Mouse (Mus musculus) heart, postnatal 10 days (tissue): ENCODE results near the gene Acoxl. TPM values are rescaled to one million over a fixed set of nuclear protein-coding genes. Genes with fewer than 3 reads are reported as not detected.

Experiments used
- DNase-seq, 2 experiments: peaks; one replicate each; pipeline ENCODE4 v3.0.0; 2021
- intact Hi-C: fragments of 180-260 bp; cut with DNase I; formaldehyde crosslinking; loops from one replicate; pipeline ENCODE4 v1.15.1; 2025
- total RNA-seq, 2 experiments: library from RNA; stranded (reverse); gene quantifications; 2 replicates each; pipeline ENCODE4 v1.2.3; 2021

The Acoxl gene
- total RNA-seq, 2 experiments from 2014 or later = 0.10 TPM; not detected in 1

DNA sequence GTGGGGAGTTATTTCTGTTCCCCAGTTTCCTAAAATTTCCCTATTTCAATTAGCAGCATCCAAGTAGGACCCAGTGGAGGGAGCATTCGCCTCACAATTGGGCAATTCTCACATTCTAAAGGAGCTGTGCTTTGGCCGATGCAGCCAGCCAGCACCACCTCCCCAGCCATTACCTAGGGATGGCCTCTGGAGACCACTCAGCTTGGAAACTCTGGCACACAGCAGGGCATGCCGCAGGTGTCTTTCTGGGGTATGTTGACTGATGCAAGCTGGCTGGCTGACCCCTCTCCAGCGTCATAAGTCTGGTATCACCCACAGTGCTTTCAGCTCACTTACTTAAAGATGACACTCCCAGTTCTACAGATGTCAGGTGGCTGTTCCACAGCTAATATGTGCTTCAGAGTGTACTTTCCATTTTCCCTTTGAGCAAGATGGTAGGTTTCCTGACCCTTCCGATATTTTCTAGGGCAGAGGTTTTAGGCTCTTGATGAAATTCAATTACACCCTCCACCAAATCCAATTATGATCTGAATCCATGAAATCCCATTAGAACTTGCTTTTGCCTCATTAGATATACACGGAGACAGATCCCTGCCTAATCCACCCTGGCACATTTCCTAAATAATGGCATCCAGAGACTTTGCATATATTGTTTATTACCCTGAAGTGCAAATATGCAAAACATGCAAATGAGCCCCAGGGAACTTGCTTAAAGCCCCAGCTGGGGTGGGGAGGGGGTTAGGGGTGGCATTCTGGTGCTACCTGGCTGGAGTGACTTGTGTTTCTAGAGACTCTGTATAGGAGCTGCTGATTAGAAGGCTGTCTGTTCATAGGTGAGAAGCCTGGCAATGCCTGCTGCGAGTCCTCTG is 181.6 kb downstream of the Acoxl start:
- intact Hi-C loops = no loop called here
- DNase-seq = no peak

DNA sequence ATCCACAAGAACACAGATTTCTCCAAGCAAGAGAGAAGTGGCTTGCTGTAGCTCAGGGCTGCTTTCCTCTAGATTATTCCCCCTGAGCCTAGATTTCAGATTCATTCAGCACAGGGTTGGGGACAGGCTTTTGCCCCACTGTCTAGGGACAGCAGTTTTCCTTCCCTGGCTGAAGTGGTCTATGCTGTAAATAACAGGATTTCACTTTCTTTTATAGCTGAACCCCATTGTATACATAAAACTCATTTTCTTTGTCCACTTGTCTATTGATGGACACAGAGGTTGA is 182.2 kb downstream of the Acoxl start:
- no peak for DNase-seq

DNA sequence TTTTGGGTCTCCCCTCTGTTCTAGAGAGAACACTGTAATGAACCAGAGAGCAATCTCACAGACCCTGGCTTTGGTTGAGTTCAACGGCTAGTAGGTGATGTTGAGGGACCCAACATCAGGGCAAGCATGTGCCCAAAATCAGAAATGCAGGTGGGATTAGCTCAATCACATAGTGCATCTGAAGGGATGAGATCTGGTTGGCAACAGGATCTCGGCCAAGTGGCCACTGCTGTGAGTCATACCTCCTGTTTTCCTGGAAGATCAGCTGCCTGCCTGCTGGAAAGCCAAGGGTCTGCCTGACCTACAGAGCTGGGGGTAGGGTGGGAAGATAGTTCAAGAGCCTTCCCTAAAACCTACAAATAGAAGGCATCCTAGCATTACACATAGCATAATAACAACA is 185.2 kb downstream of the Acoxl start:
- no peak for DNase-seq
- intact Hi-C loops = no loop called here

More for the DNA sequence above, 182.2 kb downstream of the Acoxl start:
- intact Hi-C loops = no loop called here

DNA sequence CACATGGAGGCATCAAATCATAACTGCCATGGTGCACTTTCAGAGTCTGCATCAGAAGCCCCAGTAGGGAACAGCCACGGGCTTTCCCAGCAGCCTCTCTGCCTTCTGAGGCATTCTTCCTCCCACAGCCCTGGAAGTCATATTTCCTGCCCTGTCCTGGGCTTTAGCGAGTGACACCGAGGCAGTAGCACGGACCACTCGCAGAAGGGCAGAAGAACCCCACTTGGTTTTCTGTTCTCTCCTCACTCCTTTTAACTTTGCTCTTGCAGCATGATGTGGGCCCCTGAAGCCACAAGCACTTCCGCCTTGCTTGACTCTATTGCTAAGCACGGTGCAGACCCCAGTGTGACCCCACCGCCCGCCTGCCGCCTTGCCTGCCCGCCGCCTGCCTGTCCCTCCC is 189.0 kb downstream of the Acoxl start:
- DNase-seq = peak in 1 of 2 experiments; percentile 3
- intact Hi-C loops = no loop called here

DNA sequence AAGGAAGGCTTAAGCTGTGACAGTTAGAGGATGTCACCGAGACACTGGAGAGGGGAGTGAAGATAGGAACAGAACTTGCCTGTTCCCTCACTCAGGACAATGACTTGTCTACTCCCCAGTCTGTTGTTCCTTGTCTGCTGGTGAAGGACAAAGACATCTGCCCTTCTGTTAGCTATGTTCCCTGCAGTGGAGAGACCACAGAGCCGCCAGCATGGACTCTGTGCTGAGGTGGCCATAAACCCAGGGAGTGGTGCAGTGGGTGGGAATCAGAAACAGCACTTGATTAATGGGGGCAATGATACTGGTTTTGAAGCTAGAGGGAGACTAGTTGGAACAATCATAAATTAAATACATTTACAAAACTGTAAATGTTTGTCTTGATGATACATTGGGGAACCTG is 191.3 kb downstream of the Acoxl start:
- DNase-seq = no peak
- intact Hi-C loops = no loop called here

DNA sequence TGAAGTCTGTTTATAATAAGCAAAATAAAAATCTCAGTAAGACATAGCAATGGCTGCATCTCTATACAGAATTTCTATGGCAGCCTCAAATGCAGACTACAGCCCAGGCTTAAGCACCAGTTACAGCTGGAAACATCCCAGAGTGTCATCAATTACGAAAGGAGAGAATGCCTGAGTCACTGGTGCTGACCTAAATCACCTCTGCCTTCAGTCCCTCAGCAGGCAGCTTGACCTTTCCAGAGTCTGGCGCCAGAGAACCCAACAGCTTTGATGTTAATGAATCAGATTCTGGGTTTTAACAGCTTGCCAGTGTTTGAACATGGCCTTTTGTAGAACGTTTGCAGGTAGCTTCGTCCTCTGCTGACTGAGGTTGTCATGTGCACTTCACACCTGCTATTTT is 193.4 kb downstream of the Acoxl start:
- intact Hi-C loops = no loop called here
- no peak for DNase-seq

DNA sequence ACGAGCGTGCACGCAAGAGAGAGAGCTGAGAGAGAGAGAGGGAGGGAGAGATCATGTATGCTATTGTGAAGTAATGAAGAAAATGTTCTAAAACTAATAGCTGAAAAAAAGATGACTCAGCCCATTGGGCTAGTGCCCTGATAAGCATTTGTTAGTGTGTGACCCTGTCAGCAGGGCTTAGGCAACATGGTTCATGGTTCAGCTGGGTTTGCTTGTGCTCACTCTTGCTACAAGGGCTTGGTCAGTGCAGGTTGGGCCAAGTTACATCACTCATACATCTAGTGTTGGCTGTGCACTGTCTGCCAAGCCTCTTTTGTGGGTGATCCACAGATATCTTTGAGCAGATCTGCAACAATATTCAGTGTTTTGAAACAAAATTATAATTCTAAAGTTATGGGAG is 194.8 kb downstream of the Acoxl start:
- DNase-seq = no peak
- intact Hi-C loops = no loop called here

DNA sequence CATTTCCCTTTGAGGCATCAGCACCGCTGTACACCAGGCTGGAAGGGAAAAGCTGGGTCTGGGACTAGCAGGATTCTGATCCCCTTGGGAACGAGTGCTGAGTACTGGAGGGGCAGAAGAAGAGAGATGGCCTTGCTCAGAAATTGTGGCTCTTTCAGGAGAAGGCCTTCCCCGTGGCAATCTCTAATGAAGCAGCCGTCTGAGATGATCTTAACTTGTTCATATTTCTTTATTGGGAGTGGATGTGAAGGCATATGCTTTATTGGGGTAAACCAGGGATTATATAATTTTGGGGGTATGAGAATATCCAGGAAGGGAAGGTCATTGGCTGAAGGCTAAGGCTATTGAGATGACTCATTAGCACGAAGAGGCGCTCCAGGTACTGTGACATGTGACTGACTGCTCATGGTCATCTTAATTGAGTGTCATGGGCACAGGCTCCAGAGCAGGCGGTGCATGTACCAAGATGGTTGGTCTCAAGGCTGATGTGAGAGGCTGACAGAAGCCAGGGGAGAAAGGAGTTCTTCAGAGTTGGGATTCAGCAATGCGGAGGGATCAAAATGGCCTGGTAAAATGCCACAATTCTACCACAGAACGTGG is 195.5 kb downstream of the Acoxl start:
- intact Hi-C loops = no loop called here
- DNase-seq = no peak

DNA sequence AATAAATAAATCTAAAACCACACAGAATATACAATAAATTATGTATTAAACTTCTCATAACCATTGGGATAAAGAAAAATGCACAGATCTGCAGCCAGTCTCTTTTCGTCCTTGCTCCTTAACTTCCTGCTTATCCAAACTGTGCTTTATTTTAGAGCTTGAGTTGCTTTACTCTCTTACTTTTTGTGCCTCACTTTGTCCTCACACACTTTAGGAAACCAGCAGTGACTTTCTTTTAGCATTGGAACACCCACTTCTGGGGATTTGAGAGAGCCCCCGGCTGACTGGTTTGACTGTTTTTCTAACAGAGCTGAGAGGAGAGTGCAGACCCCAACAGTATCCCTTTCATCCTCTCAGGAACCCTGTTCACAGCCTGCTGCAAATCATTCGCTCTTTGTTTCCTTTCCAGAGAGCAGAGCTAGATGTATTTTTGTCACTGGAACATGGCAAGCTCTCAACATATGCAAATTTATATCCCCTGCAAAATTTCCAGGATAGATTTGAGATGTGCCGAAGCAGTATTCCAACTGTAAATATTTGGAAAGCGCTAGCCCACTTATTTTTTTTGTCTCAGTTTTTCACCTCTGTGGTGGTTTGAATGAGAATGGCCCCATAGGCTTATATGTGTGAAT is 199.7 kb downstream of the Acoxl start:
- intact Hi-C loops = no loop called here
- no peak for DNase-seq

DNA sequence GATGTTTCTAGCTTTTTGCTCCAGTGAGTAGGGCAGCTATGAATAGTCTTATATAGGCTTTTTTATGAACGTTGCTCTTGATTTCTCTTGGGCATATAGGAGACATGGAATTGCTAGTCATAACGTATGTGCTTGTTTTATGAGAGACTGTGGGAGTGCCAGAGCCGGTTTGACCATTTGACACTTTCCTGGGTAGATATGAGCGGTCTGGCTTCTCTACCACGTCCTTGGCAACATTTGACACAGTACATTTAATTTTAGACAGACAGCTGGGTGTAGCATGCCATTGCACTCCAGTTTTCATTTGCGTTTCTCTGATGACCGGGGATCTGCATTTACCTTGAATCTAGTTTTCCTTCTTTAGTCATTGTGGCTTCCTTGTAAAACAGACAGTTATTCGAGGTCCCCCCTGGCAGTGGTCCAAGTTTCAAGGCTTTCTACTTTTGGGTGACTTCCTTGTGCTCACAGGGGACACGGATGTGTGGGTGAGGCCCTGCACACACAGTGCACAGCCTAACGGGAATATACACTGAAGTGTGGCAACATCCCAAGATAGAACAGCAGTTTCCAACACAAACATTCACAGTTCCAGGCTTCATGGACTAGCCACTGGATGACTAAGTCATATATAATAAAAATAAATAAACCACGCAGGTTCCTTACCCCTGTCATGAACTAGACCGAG is 202.5 kb downstream of the Acoxl start:
- peak; percentile 49 to 50 for DNase-seq
- intact Hi-C loops = no loop called here

DNA sequence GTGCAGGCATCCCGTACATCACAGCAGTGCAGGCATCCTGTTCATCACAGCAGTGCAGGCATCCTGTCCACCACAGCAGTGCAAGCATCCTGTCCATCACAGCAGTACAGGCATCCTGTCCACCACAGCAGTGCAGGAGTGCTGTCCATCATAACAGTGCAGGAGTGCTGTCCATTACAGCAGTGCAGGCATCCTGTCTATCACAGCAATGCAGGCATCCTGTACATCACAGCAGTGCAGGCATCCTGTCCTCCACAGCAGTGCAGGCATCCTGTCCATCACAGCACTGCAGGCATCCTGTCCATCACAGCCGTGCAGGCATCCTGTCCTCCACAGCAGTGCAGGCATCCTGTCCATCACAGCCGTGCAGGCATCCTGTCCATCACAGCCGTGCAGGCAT is 207.8 kb downstream of the Acoxl start:
- no peak for DNase-seq
- intact Hi-C loops = no loop called here

DNA sequence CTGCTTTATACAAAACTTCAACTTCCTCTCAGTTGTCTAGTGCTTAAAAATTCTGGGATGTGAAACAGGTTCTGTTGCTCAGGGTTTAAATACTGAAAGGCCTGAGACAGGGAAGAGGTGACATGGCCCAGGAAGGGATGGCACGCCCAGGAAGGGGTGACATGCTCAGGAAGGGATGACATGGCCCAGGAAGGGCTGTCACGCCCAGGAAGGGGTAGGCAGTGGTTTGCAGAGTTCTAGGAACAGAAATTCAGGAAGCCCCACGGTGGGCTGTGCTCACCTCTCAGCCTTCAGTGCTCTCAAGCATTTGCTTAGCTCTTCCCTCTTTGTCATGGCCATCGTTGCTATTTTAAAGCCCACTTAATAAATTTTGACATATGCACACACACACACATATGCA is 216.2 kb downstream of the Acoxl start:
- no peak for DNase-seq
- intact Hi-C loops = no loop called here

DNA sequence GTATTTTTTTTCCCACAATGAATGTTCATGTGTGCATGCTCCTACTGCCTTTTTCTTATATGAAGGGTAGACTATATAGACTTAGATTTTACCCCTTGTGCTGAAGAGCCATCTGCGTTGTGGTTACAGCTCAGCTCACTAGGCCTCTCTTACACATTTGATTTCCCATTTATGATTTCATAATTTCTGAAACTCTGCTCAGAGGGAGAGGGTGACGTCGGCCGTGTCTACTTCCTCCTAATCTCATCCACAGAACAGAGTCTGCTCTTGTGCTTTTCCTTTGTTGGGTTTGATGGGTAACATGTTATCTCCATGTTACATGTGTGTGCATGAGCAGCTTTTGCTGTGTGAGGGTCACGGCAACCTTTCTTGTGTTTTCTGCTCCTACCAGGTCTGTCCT is 219.2 kb downstream of the Acoxl start:
- DNase-seq = no peak
- intact Hi-C loops = no loop called here

DNA sequence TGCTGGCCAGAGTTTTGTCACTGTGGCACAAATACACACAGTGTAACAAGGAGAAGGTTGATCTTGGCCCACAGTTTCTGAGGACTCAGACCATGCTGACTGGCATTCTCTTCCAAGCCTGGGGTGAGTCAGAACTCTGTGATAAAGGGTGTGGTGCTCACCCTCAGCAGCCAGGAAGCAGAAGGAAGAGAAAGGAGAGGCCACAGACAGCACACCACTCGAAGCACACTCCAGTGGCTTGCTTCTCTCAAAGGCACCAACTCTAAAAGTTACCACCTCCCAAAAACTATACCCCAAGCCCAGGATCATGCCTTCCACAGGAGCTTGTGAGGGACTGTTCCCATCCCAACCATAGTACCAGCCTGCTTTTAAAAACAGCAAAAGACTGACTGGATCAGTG is 220.0 kb downstream of the Acoxl start:
- DNase-seq = no peak
- intact Hi-C loops = no loop called here

DNA sequence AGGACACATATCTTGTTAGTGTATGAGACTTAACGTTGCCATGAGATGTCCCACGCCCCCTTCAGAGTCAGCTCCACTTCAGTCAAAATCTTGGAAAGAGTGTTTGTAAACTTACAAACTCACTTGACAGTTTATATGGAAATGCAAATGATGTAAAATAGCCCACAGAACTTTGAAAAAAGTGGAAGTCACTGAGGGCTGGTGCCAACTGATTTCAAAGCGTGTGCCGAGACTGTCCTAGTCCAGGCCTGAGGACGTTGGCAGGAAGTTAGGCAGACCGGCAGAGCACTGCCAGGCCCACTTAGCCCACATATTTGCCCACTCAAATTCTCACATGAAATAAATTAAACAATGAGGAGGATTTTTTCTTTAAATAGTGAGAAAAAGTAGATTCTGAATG is 221.5 kb downstream of the Acoxl start:
- no peak for DNase-seq
- intact Hi-C loops = no loop called here

DNA sequence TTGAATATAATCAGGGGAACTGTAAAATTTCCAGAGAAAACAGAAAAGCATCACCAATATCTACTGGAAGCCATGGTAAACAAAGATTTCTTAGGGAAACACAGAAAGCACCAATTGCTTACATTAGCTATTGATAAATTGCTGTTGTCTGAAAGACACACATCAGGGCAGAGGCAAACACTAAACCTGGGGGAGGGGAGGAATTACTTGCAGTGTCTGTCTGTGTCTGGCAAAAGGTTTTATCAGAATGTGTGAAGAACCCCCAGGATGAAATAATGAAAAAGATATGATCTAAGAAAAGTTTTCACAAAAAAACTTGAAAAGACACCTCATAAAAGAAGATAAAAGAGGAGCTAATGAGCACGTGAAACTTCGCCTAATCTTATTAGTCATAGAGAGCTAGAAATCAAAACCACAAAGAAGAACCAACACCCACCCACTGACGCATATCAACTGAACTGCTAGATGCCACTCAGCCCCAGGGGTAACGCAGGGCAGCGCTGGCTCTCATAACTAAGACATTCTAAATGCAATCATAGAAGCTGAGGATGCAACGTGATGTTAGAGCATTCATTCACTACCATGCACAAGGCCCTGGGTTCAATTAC is 222.1 kb downstream of the Acoxl start:
- DNase-seq = no peak
- intact Hi-C loops = no loop called here

DNA sequence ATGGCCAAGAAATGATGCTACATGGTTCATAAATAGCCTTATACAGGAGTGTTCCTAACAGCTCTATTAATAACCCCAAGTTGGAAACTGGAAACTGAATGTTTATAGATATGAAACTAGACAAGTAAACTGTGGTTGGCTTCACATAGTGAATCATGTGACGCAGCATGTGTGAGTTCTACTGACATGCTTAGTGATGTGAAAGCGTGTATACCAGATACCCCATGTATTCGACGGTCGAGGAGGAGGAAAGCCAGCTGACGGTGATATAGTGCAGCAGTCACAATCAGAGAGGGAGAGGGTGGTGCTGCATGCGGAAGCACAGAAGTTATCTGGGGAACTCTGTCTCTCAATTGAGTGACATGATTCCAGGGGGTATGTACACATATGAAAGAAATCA is 222.8 kb downstream of the Acoxl start:
- DNase-seq = no peak

DNA sequence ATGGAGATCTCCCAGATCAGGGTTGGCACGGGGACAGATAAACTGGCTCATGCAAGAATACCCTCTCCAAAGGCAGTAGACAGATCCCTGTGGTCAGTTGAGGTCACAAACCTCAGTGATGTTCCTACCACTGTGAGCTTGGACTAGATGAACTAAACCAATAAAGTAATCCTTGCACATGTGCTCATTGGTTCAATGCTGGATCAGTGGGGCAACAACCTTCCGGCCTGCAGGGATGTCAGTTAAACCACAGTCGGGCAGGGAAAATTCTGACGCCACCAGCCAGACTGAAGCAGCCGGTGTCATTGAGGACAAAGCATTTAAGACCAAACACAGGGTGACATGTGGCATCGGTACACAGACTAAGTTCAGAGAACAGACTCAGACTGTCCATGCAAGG is 224.1 kb downstream of the Acoxl start:
- no peak for DNase-seq
- intact Hi-C loops = no loop called here

More for the DNA sequence above, 222.8 kb downstream of the Acoxl start:
- intact Hi-C loops = no loop called here

DNA sequence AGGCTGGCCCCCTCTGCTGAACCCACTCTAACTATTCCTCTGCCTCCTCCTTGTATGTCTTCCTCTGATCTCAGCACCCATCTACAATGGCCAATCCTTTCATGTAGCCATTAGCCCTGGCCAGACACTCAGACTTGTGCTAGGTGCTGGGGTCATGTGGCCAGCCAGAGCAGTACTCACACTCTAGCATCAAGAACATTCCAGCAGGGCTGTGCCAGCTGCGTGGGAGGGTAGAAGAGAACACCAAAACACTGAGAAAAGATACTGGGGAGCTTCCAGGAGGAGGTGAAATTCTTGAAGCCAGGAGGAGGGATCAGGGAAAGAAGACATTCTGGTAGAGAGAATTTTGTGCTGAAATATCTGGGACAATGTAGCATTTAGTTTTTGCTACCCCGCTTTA is 226.3 kb downstream of the Acoxl start:
- DNase-seq = no peak
- intact Hi-C loops = no loop called here

DNA sequence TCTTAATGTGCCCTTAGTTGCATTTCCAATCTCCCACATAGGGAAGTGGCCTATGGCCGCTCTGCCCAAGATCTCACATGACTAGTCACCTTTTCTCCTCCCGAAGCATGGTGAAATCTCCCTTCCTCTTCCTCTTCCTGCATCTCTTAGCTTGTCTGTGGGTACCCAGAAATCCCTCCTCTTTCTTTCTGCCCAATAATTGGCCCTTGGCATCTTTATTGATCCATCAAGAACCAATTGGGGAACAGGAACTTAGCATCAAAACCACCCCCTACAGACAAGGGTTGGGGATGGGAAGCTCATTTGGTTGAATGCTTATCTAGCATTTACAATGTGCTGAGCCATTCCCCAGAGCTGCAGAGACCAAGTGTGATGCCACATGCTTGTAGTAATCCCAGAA is 226.9 kb downstream of the Acoxl start:
- no peak for DNase-seq
- intact Hi-C loops = no loop called here

DNA sequence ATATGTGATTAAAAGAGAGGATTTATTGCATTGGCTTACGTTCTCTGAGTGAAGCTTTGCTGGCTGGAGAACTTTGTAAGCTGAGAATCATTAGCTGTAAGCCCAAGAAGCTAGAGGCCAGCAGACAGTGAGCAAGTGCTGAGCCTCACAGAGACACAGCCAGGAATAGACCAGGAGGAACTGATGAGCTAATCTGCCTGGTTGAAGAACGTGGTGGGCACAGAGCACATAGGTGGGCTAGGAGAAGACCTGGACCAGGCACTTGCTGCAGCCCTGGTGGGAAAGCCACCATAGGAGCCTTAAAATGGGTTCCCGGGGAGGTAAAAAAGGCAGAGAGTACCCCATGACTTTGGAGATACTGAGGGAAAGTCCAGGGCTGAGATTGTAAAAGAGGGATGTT is 228.5 kb downstream of the Acoxl start:
- DNase-seq = no peak
- intact Hi-C loops = no loop called here
